In genomic region chr3:108330812-108331211, GRCm38 (mm10) we compare ENCODE assay signal across 22 mouse cellular contexts. TPM values are rescaled to one million over a fixed set of nuclear protein-coding genes. Genes with fewer than 3 reads are reported as not detected.
DNase-seq lines count a peak whose midpoint lies in the region; ATAC-seq lines count a peak whose summit lies in the region.
"Had no signal": no experiment of that assay in that cellular context is flagged by ENCODE, and none has a peak within 500 bp of the region (broad histone marks: within the 10 kb centered on the region; RNA-seq: fewer than 3 reads in every experiment).

No protein-coding gene starts in this region.

- no peak for DNase-seq in frontal cortex, postnatal 25 days (ENCODE audit: low spot score in 2 of 2)
- peak; percentile 63 to 65 for DNase-seq in left cerebral cortex, adult 18-20 months (ENCODE audit: low spot score in 2 of 2)
- DNase-seq in left cerebral cortex, adult 11 months (ENCODE audit: low spot score): no peak
- DNase-seq in right cerebral cortex, adult 2 months (ENCODE audit: low spot score in 2 of 2): peak; percentile 49 to 70
- DNase-seq in right cerebral cortex, postnatal 10 days (ENCODE audit: low spot score in 2 of 2): no peak
- DNase-seq in brain, adult 2 months (ENCODE audit: low read depth, low spot score): peak; percentile 63
- no peak for DNase-seq in urinary bladder, postnatal 10 days (ENCODE audit: low spot score)
- DNase-seq: adrenal gland, adult 2 months; adrenal gland, postnatal 10 days; adrenal gland, postnatal 25 days; cerebellum, adult 11-12 months; cerebellum, adult 2 months; cerebellum, adult 9-10 months; cerebellum, postnatal 10 days; cerebellum, postnatal 25 days; forebrain, postnatal 0 days had no signal

- ATAC-seq in frontal cortex, adult (ENCODE audit: low TSS enrichment): peak; percentile 21; the same call in 1 of the 2 replicates
- ATAC-seq: forebrain, embryonic 13.5 days; forebrain, embryonic 15.5 days; forebrain, postnatal 0 days had no signal

RNA-seq across cellular contexts. Expression of gene Mybphl, which starts 33.9 kb away (rescaled TPM):
- under 1 TPM; 0.26 to 0.49 TPM for total RNA-seq in left cerebral cortex, adult 18-20 months (2021)
- total RNA-seq: adrenal gland, adult 2 months; adrenal gland, postnatal 10 days; adrenal gland, postnatal 25 days; adrenal gland, postnatal 4 days; ES-E14; forebrain, postnatal 0 days; MEL had no signal

RNA-seq across cellular contexts. Expression of gene Sort1, which starts 46.9 kb away (rescaled TPM):
- total RNA-seq in left cerebral cortex, adult 18-20 months (2021): 100 to 1,000 TPM; 305 to 320 TPM

RNA-seq across cellular contexts. Expression of gene Psrc1, which starts 52.8 kb away (rescaled TPM):
- total RNA-seq in left cerebral cortex, adult 18-20 months (2021): 10 to 100 TPM; 17.8 to 18.1 TPM

Comparison
In these comparisons a context has a peak if more than half of its experiments do, and no peak if none do; other contexts are left out.
1. DNase-seq: peak in left cerebral cortex, adult 18-20 months (2 of 2), right cerebral cortex, adult 2 months (2 of 2) and brain, adult 2 months (single experiment); none in frontal cortex, postnatal 25 days (0 of 2), left cerebral cortex, adult 11 months (single experiment), right cerebral cortex, postnatal 10 days (0 of 2) and urinary bladder, postnatal 10 days (single experiment).